Mouse (Mus musculus) stomach, postnatal 0 days (tissue): ENCODE results near the gene Fance.

ENCODE experiments used
- CTCF ChIP-seq: IDR thresholded peaks from 2 replicates; pipeline ENCODE4 v1.5.1; 2016; ENCODE audit warnings: antibody characterized with exemption, low read depth, mild to moderate bottlenecking, moderate library complexity
- EP300 ChIP-seq: optimal IDR thresholded peaks from 2 replicates; pipeline ENCODE3; 2016; ENCODE audit warnings: antibody characterized with exemption

- TF ChIP-seq EP300, result no peak
- TF ChIP-seq CTCF, result no peak
Measured at GRCm38 (mm10) chr17:28361921-28362652, 48.8 kb downstream of the Fance start.
